Mouse (Mus musculus) embryonic stem cell, embryonic (primary cell): Measurements from ENCODE around the gene Fam163b.

Source experiments
- CTCF ChIA-PET, 4 experiments: fragments of 300-600 bp in 2 of 4; fragments of 350-600 bp in 2 of 4; sonication (Branson Sonifier 250); formaldehyde crosslinking; loops; one replicate each; lab custom pipeline; 2022; ENCODE audit warnings: inconsistent platforms in 2 of 4; lab: Charles Lee
- POLR2A ChIA-PET, 4 experiments: fragments of 300-600 bp in 2 of 4; fragments of 350-600 bp in 2 of 4; sonication (Branson Sonifier 250); formaldehyde crosslinking; loops; one replicate each; lab custom pipeline; 2022; ENCODE audit warnings: antibody characterized with exemption in 4 of 4, inconsistent platforms in 1 of 4; lab: Charles Lee

Gene Fam163b

DNA sequence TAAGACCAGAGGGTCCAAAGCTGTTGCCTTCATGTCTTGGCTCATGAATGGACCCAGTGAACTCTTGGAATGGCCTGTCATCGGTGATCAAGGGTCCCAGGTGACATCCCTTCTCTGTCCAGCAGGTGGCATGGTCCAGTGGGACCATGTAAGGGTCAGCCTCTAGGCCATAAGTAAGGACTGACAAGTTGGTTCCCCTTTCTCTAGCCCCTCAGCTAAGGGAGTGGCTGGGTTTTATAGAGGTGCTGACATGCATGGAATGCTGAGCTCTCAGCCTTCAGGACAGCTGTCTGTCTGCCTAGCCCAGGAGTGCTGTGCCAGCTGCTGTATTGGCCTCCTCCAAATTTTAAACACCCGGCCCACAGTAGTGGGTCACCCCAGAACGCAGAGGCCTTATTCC, 66.8 kb downstream of the Fam163b start:
- CTCF ChIA-PET = interaction anchor here in 2 of 4 experiments (0.7 to 2.2 kb wide), 4 partner anchors 32 to 162 kb away, joined by 3 to 10 read pairs (median 4); no protein-coding TSS in a partner anchor
- POLR2A ChIA-PET = no interaction called here

DNA sequence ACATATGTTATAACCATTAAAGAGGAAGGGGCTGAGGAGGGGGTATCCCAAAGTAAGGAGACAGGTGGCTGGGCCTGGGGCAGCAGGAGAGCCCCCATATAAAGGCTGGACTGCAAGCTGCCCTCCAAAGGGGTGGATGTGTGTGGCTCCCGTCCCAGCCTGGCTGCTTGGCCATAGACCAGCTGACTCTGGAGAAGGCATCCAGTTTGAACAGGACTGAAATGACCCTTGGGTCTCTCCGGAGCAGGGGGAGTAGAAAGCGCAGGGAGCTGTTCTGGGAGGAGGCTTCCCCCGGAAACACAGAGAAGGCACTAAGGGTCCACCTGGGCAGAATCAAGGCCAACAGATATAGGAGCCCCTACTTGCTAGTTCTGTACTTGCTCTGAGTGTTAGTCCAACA, 67.5 kb downstream of the Fam163b start:
- CTCF ChIA-PET = interaction anchor here in 2 of 4 experiments (1.5 to 2.2 kb wide), 2 partner anchors 162 to 163 kb away, joined by 4 to 10 read pairs; no protein-coding TSS in a partner anchor
- POLR2A ChIA-PET = no interaction called here

GRCm38 (mm10) chr2:27073407-27073806, 68.9 kb downstream of the Fam163b start:
- CTCF ChIA-PET = interaction anchor here in 1 of 4 experiments (1.0 kb wide), 1 partner anchor 56 kb away, joined by 4 read pairs; no protein-coding TSS in a partner anchor
- POLR2A ChIA-PET = no interaction called here

GRCm38 (mm10) chr2:27071978-27072377, 70.3 kb downstream of the Fam163b start, which contains the start of gene Mymk:
TSS of gene Mymk (minus strand) at chr2:27072179.
- POLR2A ChIA-PET = no interaction called here
- CTCF ChIA-PET = interaction anchor here in 1 of 4 experiments (1.0 kb wide), 1 partner anchor 28 kb away, joined by 8 read pairs; no protein-coding TSS in a partner anchor

DNA sequence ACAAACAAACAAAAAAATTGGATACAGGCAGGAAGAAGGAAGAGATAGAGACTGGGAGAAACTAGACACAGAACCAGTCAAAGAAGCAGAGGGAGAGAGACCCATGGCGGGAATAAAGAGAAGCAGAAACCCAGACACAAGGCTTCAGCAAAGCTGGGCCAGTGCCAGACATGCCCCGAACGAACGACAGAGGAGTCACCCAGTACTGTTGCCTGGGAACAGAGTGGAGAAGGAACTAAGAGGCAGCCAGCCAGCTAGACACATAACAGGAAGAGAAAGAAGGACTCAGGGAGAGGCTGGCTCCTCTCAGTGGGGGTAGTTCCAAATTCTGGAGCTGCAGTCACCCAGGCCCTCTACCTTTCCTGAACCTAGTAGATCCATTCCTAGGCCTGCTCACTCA, 71.2 kb downstream of the Fam163b start:
- ChIA-PET POLR2A (interaction anchor here in 1 of 4 experiments (0.7 kb wide), 1 partner anchor 22 kb away, joined by 3 read pairs; no protein-coding TSS in a partner anchor), CTCF (interaction anchor here in 1 of 4 experiments (1.0 kb wide), 1 partner anchor 27 kb away, joined by 8 read pairs; no protein-coding TSS in a partner anchor)

DNA sequence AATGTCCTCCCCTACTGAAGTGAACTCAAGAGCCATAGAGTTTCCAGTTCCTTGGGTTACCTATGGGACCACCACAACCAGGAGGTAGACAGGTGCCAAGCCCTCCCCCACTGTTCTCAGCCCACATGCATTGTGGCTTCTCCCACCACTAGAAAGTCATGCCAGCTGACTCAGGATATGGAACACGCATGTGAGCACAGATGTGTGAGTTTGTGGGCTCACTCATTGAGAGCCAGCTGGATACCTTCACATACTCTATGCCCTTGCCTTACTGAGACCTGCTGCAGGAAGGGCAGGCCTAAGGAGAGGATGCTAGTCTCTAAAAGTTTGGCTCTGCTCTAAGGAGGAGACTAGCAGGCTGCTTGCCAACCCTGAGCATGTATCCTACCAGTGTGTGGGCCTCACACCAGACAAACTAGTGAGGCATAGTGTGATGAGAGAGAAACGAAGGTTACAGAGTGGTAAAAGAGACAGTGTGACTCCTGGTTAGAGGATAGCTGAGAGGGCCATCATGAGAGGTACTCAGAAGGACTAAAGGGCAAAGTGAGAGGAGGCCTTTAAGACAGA, 72.0 kb downstream of the Fam163b start:
- ChIA-PET CTCF (interaction anchor here in 1 of 4 experiments (0.6 kb wide), 1 partner anchor 32 kb away, joined by 6 read pairs; no protein-coding TSS in a partner anchor), POLR2A (no interaction called here)

DNA sequence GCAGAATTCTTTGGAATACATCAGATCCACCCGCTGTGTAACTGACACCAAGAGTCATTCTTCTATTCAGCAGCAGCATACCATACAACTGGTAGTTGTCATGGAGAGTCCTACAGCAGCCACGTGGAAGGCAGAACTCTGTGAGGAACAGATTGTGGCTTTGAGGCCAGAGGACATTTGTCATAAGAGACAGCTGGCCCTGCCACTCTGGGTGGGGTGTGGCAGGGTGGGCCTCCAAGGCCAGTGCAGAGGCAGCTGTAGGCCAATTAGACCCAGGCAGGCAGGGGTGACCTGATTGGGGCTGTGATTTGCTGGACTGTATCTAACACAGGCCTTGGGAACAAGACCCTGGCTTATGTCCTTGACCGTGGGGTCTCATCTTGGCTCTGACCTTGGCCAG, 72.6 kb downstream of the Fam163b start:
- ChIA-PET CTCF (interaction anchor here in 1 of 4 experiments (0.6 kb wide), 1 partner anchor 31 kb away, joined by 6 read pairs; no protein-coding TSS in a partner anchor), POLR2A (no interaction called here)

GRCm38 (mm10) chr2:27067996-27068395, 74.3 kb downstream of the Fam163b start:
- ChIA-PET CTCF (no interaction called here), POLR2A (interaction anchor here in 2 of 4 experiments (0.6 to 1.1 kb wide), 2 partner anchors 59 to 103 kb away, joined by 3 read pairs; no protein-coding TSS in a partner anchor)

- ChIA-PET CTCF (no interaction called here), POLR2A (no interaction called here)
Observed at GRCm38 (mm10) chr2:27067124-27067523, 75.2 kb downstream of the Fam163b start.
